Mouse (Mus musculus): ENCODE measurements around the gene Zfp277.

DNA sequence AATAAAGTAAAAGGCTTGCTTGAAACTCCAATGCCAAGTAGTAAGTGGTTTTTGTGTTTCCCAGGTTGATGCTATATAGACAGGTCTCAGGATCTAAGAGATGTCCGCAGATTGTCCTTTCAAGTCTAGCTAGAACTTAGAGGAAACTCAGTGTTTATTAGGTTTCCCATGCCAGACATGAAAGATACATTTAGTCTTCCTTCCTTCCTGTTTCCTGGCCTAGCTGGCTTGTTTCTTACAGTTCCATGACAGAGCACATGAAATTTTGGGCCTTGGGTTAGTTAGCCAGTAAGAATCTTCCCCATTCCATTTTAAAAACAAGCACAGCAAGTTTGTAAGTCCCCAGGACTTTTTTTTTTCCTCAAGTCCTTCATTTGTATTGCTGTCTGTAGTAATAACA lies 39.5 kb upstream of the Zfp277 start:
- no peak for TF ChIP-seq CTCF (IDR thresholded peaks at IDR 0.05; ENCODE audit: low read depth, low read length)
- no peak for TF ChIP-seq POLR2A (IDR thresholded peaks at IDR 0.05; ENCODE audit: insufficient read depth, low read length)
- TF ChIP-seq EP300 (IDR thresholded peaks at IDR 0.05; ENCODE audit: insufficient read depth, low read depth, low read length): no peak
